Mouse (Mus musculus): ENCODE data around the gene Klhdc8b. TPM values are rescaled to one million over a fixed set of nuclear protein-coding genes. Genes with fewer than 3 reads are reported as not detected.
A peak's percentile ranks its signal among the peaks of the same experiment; 100 is the strongest.

Klhdc8b gene
- total RNA-seq, 2 experiments from 2014 or later: 21.7 to 29.6 TPM

GRCm38 (mm10) chr9:108483051-108483790 is 21.8 kb upstream of the Klhdc8b start:
- ATAC-seq (replicated peaks; ENCODE audit: low FRiP score, low TSS enrichment, poor library complexity, severe bottlenecking): no peak

DNA sequence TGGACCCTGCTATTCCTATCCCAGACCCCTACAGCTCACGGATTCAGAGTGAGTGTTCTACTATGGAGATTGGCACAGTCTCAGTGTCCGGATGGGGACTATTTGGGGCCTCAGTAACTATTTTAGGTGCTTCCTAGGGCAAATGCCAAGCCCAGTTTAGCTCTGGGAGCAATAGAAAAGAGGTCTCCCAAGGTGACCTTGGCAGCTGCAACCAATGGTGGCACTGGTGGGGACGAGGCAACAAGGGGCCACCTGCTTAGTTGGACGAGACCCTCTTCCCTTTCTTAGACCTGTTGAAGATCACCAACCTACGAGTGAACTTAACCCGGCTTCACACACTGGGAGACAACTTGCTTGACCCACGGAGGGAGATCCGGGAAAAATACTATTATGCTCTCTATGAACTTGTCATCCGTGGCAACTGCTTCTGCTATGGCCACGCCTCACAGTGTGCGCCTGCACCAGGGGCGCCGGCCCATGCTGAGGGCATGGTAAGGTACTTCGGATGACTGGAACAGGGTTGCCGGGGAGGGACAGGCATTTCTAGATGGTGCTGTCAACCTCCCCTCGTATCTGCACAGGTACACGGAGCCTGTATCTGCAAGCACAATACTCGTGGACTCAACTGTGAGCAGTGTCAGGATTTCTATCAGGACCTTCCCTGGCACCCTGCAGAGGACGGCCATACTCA is 20.3 kb upstream of the Klhdc8b start:
- ATAC-seq (replicated peaks; ENCODE audit: low FRiP score, low TSS enrichment, poor library complexity, severe bottlenecking): no peak

GRCm38 (mm10) chr9:108480813-108481519 is 19.6 kb upstream of the Klhdc8b start:
- ATAC-seq (replicated peaks; ENCODE audit: low FRiP score, low TSS enrichment, poor library complexity, severe bottlenecking): no peak

DNA sequence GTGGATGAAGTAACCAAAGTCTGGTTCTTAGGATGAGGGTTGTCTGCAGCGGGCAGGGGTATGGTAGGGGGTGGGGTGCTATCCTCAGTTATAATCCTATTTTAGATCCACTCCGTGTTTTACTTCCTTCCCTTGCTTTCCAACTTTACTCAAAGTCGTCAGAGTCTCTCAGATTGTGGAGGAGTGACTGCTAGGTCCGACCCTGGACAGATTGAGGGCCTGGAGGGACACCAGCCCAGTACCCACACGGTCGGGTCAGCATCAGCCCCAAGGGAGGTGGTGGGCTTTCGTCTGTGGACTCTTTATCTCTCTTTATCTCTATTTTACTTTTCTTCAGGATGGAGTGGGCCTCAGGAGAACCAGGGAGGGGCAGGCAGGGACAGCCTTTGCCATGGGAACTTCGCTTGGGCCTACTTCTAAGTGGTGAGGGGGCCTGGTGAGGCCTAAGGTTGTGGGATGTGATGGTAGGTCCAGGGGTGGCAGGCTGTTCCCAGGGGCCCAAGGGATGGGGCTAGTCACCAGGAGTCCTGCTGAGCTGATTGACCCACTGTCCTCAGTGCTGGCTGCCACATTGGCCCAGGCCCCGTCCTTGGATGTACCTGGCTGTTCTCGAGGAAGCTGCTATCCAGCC is 18.5 kb upstream of the Klhdc8b start, which contains the start of gene Lamb2:
Gene Lamb2, plus strand, starts transcription at position 16 of the 631 bp plus-strand sequence.
- ATAC-seq (replicated peaks; ENCODE audit: low FRiP score, low TSS enrichment, poor library complexity, severe bottlenecking): no peak

DNA sequence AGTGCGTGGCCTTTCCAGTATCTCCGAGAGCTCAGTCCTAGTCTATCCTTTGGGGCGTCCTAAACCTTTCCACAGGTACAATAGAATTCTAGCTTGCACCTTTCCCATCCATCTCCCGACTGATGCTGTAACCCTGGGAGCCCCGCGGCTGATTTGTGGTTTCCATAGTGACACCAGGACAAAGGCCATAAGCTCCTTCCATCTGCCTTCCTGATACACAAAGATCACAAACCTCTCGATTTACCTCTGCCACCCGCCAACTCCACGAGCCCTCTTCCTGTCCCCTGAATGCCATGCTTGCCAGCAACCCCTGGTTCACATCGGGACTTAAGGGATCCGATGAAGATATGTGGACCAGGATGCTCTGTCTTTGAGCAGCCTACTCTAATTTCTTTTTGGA is 17.9 kb upstream of the Klhdc8b start:
- ATAC-seq (replicated peaks; ENCODE audit: low FRiP score, low TSS enrichment, poor library complexity, severe bottlenecking): no peak

- no peak for ATAC-seq (replicated peaks; ENCODE audit: low FRiP score, low TSS enrichment, poor library complexity, severe bottlenecking)
These were observed 17.3 kb upstream of the Klhdc8b start for GRCm38 (mm10) chr9:108478638-108479156.

DNA sequence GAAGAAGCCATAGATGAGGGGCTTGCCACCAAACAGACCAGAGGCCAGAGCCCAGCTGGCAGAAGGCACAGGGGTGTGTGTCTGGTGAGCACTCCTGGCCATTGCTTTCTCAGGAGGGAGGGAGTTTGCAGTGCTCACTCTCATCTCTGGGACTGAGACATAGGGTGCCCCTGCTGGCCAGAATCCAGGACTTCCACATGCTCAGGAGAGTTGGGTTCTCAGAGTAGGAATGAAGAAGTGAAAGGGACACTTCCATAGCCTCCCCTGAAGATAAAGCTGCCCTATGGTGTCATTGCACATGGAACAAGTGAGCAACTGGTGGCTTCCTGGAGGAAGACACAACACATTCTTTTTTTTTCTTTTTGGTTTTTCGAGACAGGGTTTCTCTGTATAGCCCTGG is 13.1 kb upstream of the Klhdc8b start:
- ATAC-seq (replicated peaks; ENCODE audit: low FRiP score, low TSS enrichment, poor library complexity, severe bottlenecking): no peak

GRCm38 (mm10) chr9:108469845-108470244 is 8.5 kb upstream of the Klhdc8b start:
- no peak for ATAC-seq (replicated peaks; ENCODE audit: low FRiP score, low TSS enrichment, poor library complexity, severe bottlenecking)

DNA sequence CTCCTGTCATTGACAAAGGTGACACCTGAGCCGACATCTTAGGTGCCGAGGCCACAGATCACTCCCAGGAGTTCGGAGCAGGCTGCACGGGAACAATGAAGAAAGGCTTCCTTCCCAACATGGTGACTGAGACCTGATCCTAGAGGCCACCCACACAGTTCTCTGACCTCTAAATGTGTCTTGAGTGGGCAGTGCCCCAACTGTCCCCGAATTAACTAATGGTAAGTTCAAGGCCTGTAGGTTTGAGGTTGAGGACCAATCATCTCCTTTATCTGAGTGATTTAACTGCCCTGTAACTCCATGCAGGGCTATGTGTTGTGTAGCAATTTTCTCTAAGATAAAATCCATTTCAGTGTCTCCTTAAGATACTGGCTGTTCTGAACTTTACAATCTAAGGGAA is 8.0 kb upstream of the Klhdc8b start:
- no peak for ATAC-seq (replicated peaks; ENCODE audit: low FRiP score, low TSS enrichment, poor library complexity, severe bottlenecking)

DNA sequence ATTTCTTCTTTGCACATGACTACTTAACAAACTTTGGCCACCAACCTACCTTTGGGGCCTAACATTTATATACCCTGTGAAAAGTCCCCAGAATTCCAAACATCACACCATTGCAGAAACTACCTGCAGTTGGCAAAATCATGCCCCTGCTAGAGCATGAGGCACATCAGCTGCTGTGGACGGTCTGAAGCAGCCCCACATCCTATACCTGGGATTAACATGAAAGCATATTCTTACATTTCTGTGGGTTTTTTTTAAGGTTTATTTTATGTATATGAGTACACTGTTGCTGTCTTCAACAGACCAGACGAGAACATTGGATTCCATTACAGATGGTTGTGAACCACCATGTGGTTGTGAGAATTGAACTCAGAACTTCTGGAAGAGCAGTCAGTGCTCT is 4.8 kb upstream of the Klhdc8b start:
- ATAC-seq (replicated peaks; ENCODE audit: low FRiP score, low TSS enrichment, poor library complexity, severe bottlenecking): no peak

DNA sequence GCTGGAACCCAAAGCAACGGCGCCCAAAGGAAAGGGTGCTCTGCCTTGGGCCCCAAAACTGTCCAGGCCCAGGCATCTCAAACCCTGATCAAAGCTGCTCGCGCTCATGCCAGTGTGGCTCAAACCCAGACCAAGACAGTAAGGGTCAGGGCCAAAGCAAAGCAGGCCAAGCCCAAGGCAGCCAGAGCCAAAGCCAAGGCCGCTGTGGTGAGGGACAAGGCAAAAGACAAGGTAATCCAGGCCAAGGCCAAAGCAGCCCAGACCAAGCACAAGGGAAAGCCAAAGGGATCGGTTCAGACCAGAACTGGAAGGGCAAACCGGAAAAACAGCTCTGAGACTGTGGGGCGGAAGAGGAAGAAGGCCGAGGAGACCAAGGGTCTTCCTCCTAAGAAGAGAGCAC is 2.3 kb upstream of the Klhdc8b start:
- no peak for ATAC-seq (replicated peaks; ENCODE audit: low FRiP score, low TSS enrichment, poor library complexity, severe bottlenecking)

GRCm38 (mm10) chr9:108462192-108462591 is 811 bp upstream of the Klhdc8b start:
- ATAC-seq (replicated peaks; ENCODE audit: low FRiP score, low TSS enrichment, poor library complexity, severe bottlenecking): no peak

GRCm38 (mm10) chr9:108461675-108462074 is 294 bp upstream of the Klhdc8b start:
- no peak for ATAC-seq (replicated peaks; ENCODE audit: low FRiP score, low TSS enrichment, poor library complexity, severe bottlenecking)

GRCm38 (mm10) chr9:108460319-108461178 is 832 bp downstream of the Klhdc8b start, which contains the start of gene Ccdc71:
TSS of gene Ccdc71 (plus strand) at chr9:108460527.
- ATAC-seq (replicated peaks; ENCODE audit: low FRiP score, low TSS enrichment, poor library complexity, severe bottlenecking): peak; percentile 78

DNA sequence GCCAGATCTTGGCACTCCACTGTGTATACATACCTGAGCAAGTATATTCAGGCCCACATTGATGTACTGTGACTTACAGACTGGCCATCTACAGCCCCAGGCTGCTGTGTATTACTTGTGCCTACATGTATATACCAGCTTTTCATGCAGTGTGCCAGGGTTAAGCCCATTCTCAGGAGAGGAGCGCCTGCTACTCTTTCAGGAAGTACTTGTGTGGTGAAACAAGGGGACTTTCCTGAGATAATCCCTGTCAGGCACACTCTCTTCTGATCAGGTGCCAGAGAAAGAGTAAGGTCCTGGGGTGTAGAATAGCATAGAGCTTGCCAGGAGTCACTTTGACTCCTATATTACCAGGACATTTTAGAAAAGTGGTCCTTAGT is 1.5 kb downstream of the Klhdc8b start:
- peak; percentile 10; the same call in 1 of the 2 replicates for ATAC-seq (replicated peaks; ENCODE audit: low FRiP score, low TSS enrichment, poor library complexity, severe bottlenecking)

GRCm38 (mm10) chr9:108456953-108457352 is 4.4 kb downstream of the Klhdc8b start:
- no peak for ATAC-seq (replicated peaks; ENCODE audit: low FRiP score, low TSS enrichment, poor library complexity, severe bottlenecking)

GRCm38 (mm10) chr9:108455747-108456571 is 5.4 kb downstream of the Klhdc8b start:
- ATAC-seq (replicated peaks; ENCODE audit: low FRiP score, low TSS enrichment, poor library complexity, severe bottlenecking): no peak

DNA sequence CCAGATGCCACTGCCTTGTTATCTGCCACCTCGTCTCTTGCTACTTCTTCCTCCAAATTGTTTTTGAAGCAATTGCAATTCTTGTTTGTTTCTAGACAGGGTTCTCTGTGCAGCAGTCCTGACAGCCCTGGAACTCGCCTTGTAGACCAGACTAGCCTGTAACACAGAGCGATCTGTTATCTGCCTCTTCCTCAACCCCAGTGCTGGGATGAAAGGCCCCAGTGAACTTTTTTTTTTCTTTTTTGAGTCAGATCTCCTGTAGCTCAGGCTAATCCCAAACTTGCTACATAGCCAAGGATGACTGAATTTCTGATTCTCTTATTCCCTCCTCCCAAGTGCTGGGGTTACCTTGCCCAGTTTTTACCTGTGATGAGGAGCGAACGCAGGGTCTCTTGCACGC is 7.0 kb downstream of the Klhdc8b start:
- ATAC-seq (replicated peaks; ENCODE audit: low FRiP score, low TSS enrichment, poor library complexity, severe bottlenecking): no peak
